Mouse (Mus musculus) lung, adult 18-20 months (tissue): ENCODE measurements at regions not wholly inside any gene's neighbourhood (a gene's known extent, or its start where the extent isn't known, plus 50 kb on each side); places are given as distances from the start of the nearest gene placed in this dataset.

Source experiments
- DNase-seq, 2 experiments: peaks; one replicate each; pipeline ENCODE4 v3.0.0; 2022; ENCODE audit warnings: mixed read lengths in 2 of 2

DNA sequence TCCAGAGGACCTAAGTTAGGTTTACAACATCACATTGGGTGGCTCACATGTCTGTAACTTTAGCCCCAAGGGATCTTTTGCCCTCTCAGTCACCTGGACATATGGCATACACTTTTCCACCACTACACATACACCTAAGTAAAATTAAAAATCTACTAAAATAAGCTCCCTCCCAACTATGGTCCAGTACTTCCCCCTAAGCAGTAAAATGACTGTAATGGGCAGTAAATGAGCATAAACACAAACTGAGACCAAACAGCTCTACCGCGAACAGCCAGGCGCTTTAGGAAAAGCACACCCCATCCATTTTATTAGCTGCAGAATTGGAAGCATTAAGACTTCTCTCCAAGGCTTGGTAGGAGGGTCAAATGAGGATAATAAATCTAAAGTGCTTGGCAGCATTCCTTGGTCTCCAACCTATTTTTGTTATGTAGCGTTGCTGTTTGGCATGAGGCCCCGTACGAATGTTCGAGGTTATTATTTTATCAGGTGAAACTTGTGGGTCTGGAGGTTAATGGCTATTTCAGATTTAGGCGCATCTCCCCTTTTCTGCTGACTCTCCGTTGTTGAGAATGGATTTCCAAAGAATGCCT, 157.5 kb upstream of the Eif4g2 start:
- DNase-seq = no peak

DNA sequence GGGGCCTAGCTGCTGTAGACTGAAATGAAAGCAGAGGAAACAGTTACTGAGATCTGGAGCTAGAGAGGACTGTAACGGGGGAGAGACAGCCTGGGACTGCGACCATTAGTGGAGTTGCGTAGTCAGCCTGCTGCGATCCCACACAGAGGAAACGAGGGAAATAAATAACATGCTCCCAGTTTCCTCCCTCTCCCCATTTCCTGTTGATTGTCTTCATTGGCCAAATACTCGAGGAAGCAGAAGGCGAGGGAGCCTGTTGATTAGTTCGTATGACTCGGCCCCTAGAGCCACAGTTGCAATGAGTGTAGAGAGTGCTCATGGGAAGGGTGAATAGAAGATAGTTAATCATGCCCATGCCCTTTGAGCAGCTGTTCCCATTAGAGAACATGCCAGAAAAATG, 155.0 kb upstream of the Eif4g2 start:
- peak in 1 of 2 experiments; percentile 4 for DNase-seq

DNA sequence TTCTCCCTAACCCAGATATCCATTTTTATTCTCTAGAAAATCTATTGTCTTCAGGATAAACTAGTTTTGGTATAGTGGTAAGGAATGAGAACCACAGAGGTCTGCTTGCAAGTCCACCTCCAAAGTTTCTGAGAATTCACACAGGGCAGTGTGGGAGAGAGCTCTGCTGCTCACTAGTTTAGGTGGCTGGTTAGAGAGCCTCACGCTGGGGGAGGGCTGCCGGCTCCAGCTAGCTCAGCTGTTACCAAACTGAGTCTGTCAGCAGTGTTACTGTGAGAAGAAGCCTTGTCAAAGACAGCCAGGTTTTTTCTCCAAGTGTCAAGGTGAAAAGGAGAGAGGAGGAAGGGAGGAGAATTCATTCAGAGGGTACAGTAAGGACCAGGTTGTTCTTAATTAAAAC, 147.8 kb upstream of the Eif4g2 start:
- no peak for DNase-seq

DNA sequence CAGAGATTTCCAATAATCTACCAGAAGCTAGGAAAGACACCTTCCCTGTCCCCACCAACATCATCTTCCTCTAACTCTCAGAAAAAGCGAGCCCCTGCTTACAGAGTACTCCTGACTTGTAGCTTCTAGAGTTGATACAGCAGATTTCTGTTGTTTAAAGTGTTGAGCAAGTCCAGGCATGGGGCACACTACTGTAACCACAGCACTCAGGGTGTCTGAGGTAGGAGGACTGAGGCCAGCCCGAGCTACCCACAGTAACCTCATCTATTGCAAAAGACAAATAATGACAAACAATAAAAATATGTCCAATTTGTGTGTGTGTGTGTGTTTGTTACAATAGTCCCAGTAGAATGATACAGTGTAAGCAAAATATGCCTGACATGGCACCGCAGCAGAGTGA, 144.3 kb upstream of the Eif4g2 start:
- DNase-seq = peak in 1 of 2 experiments; percentile 30

DNA sequence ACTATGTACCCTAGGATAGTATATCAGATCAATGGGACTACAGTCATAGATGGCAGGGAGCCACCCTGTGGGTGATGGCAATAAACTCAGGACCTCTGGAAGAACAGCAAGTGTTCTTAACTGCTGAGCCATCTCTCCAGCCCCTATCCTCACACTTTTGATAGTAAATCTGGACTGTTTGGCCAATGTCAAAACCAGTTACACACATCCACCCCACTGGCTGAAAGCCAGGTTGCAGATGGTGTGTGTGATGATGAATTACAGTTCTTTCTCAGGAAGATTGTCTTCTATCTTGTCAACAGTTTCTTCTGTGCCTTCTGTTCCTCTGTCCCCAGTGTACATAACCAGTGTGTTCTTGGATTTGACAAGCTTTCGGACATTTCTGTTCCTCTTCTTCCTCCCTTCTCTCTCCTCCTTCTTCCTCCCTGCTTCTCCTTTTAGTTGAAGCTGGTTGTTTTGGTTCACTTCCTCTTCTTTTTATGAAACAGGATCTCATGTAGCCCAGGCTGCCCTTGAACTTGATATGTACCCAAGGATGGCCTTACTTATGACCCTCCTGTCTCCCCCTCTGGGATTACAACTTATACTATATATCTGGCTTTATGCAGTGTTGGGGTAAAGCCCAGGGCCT, 143.3 kb upstream of the Eif4g2 start:
- DNase-seq = no peak

DNA sequence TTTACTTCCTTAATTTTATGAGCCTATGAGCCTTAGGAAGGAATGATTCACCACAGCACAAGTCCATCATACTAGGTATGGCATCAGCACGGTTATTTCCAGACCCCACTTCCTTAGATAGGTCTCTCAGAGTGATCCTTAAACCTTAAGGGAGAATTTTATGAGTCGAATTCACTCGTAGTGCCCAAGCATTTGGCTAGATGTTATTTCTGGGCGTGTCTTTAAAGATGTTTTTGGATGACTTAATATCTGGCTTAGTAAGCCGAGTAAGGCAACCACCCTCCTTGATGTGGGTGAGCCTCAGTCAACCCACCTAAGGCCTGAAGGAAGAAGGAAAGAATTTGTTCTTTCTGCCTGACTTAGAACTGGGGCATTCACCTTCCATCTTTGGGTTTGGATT, 132.8 kb upstream of the Eif4g2 start:
- DNase-seq = no peak

DNA sequence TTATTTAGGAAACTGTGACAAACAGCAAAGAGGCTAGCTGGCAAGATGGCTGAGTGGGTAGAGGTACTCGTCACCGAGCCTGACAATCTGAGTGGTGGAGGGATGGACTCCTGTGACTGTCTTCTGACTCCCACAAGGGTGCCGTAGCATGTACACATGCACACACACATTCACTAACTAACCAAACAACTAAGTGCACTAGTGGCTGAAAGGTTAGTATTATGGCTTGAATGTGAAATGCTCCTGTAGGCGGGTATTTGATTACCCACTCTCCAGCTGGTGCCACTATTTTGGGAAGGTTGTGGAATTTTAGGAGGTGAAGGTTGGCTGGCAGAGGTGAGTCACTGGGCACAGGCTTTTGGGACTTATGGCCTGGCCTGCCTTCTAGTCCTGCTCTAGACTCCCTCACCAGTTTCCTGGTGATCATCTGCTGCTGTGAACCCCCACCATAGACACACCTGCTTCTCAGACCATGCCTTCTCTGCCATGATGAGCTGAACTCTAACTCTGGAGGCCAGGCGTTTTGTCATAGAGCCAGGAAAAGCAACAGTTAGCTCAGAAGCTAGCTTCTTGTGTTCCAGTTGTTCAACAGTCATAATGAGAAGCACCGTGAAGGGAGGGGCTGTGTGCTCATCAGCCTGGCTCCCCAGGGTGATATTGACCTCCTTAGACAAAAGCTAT, 131.5 kb upstream of the Eif4g2 start:
- no peak for DNase-seq

DNA sequence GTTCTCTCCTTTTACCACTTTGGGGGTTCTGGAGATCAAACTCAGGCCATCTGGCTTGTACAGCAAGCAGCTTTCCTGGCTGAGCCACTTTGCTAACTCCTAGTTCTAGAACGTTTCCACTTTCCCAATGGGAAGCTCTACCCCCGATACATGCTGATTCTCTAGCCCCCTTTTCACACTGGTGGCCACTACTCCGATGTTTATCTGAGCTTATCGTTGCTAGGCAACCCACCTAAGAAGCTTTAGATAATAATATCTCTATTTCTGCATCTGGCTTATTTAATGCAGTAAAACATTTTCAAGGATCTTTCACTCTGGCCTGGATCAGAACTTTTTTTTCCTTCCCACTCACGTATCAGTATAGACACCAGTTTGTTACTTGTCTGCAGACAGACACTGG, 129.4 kb upstream of the Eif4g2 start:
- DNase-seq = no peak

DNA sequence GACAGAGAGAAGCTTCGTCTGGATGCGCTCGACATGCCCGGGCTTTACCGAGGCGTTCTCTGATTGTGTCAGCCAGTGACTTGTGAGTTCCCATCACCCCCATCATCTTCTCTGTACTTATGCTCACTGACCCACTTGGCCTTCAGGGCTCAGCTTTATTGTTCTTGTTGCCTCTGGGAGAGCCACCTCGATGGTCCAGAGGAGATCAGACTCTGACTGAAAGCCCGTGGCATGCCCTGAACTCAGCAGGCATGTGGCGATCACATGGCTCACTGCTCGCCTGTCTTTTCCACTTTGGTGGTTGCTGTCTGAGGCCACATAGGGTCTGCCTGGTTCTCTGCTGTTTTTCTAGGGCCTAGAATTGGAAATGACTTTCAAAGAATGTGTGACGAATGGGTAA, 128.8 kb upstream of the Eif4g2 start:
- no peak for DNase-seq

DNA sequence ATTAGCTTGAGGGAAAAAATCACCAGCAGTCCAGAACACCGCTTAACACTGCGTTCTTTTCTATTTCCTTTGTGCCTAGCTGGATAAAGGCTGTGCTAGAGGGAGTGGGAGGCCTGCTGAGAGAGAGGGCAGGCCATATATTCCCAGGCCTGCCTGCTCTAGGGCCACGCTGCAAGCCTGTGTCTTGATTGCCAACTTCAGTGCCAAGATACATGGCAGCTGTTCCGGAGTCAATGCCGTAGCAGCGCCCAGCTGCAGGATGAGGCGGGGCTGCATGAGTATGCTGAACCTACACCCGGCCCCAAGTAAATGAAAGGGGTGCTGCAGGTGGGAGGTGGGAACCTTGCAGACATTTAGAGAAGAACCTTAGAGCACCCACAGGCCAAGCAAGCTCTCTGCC, 127.5 kb upstream of the Eif4g2 start:
- no peak for DNase-seq

DNA sequence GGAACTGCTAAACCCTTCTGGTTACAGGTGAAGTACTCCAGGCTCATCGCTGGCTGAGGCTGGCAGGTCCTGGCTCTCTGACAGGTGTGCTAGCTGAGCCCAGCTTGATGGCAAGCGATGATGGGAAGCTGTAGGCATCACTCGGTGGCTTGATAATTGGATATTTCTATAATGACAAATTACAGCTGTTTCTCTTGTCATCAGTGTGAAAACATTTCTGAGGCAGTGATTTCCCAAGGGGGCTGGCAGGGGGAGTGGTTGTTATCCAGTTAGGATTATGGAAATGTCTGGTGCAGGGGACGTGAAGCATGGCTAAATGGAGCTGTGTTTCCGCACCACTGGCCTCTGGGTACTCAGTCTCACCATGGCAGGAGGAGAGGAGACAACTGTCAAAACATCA, 123.0 kb upstream of the Eif4g2 start:
- DNase-seq = no peak

DNA sequence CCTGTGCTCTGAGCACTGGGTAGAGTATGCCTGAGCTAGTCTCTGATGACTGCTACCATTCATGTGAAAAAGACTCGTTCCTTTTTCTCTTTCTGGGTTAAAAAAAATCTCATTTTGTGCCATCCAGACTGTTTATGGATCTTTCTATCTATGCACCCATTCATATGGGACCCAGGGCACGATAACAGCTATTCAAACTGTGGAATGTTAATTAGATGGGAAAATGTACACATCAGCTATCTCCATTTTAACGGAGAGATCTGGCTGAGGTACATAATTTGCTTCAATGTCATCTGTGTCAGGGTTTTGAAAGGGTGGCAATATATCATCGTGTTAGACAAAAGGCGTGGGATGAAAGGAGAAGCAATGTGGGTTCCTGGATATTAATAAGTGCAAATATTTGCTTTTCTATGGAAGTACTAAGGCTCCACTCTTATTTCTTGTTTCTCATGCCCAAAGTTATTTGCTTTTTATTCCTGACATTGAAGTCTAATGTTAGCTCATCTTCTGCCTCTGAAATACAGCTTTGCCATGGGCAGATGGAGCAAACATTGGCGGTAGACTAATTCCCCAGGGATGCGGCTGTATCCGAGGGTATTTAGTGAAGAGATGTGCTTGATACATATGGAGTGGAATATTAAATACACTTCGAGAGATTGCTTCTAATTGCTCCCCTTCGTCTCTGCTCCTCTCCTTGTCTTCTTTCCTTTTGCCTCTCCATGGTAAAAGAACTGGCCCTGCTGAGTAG, 116.0 kb upstream of the Eif4g2 start:
- DNase-seq = no peak

DNA sequence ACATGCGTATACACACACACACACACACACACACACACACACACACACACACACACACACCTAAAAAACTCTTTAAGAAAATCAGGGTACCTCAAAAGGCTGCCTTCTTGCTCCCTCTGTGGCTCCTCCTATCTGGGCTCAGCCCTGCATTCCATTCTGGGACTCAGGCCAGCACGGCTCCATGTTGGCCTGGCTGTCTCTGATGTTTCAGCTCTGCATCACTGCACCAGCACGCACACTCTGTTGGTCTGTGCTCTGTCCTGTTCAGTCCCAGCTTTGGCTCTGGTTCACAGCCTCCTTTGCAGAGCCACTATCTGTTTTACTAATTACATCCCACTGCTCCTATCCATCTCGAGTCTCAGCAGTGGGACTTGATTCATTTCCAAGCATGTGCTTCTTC, 108.8 kb upstream of the Eif4g2 start:
- DNase-seq = no peak

DNA sequence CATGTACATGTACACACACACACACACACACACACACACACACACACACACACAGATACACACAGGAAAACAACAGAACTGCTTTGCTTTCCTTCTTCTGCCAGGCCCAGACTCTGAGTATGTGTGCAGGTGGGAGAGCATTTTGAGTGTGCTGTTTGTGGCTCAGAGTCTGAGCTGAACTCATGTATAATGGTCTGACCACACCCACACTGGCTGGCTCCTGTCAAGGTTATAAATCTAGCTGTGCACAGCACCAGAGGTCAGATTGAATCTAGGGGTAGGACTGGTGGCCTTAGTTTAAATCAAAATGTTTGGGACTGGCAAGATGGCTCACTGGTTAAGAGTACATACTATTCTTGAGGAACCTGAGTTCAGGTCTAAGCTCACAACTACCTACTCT, 108.4 kb upstream of the Eif4g2 start:
- DNase-seq = no peak

DNA sequence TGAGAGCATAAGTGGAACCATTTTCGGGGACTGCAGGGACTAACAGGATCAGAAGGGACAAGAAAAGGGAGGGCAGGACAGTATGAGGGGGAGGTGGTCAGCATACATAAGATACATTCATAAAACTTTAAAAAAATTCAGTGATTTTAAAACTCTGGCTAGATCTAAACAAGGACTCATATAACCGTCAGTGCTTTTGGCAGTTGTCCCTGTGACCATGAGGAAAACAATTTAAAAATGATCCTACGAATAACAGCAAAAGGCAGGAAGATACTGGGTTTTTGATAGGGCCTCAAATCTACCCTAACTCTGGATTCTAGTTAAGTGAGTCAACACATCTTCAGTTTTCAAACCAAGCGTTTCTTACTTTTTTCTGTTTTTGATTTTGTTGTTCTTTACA, 106.9 kb upstream of the Eif4g2 start:
- no peak for DNase-seq

DNA sequence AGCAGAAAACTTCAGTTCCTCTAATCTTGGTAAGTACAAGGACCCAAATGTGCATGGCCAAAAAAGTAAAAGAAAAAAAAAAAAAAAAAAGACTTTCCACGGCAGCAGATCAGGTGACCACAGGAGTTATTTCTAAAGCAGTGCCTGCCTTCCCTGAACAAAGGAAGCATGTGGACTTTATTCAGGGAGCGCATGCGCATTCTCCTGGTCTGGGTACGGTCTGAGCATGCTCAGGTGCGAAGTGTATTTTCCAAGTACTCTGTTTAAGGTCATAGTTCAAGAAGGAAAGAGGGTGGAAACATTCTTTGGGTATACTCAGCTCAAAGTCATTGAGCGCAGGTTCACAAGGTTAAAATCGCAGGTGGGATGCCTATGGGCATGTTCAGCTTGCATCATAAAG, 103.1 kb upstream of the Eif4g2 start:
- no peak for DNase-seq

DNA sequence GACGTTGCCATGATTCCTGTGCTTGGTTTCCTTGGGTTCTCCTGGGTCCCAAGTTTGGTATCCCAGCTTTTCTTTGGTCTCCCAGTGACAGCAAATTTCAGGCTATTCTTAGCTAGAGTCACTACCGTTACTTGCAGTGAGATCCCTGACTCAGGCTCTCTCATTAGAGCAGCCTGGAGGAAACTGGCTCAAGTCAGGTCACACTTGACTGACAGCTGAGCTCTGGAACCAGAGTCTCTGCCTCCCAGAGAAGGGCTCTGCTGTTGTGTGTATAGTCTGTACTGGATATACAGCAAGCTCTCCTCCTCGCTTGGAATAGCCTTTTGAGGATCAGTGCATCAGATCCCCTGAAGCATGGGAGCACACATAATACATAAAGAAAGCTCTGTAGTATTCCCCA, 100.7 kb upstream of the Eif4g2 start:
- DNase-seq = no peak

DNA sequence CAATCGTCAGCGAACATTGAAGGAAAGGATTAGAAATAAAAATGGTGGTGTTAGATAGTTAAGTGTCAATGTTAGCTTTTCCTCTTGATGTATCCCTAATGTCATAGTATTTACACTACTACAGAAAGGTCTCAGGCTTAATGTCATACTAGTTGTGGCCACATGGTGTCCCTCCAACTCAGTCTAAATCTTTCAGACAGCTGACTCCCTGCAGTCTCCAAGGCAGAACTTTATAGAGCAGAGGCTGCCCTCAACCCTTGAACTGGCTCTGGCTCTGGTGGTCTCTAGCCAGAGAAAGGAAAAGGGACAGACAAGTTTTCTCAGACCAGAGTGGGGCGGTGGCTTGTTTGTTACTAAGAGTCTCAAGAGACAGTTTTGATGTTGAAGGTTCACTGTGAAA, 99.5 kb upstream of the Eif4g2 start:
- DNase-seq = peak; percentile 27 to 44

DNA sequence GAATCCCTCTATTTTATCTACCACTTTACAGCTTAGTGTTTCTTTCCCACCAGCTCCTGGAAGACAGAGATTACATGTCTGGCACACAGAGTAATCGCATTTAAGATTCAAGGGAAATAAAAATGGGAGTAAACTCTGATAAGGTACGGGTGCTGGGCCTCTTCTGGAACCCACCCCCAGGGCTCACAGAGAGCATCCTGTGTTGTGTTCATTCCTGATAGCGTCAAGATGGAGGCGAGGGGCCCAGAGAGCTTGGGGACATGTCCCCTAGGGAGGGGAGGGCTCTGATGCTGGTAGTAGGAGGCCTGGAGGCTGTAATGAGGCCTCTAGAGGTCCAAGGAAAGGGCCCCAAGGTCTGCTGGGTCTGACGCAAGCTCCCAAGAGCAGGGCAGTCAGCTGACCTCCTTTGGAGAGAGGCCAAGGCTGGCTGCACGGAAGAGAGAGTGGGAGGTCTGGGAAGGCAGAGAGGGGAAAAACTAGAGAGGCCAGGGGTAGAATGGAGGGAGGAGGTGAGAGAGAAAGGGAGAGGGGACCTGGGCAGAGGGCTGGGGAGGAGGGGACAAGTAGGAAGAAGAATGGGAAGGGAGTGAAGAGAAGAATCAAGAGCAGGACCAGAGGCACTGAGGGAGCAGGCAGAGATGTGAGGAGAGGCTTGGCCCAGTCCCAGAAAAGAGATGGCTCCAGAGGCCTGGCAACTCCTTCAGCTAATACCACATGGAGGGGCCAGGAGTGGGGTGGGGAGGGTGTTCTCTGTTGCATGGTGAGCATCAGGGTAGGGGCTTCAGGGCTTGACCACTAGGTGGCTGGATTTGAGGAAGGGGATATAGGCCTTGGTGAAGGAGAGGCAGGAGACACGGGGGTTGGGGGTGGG, 96.8 kb upstream of the Eif4g2 start:
- DNase-seq = peak; percentile 69 to 76

DNA sequence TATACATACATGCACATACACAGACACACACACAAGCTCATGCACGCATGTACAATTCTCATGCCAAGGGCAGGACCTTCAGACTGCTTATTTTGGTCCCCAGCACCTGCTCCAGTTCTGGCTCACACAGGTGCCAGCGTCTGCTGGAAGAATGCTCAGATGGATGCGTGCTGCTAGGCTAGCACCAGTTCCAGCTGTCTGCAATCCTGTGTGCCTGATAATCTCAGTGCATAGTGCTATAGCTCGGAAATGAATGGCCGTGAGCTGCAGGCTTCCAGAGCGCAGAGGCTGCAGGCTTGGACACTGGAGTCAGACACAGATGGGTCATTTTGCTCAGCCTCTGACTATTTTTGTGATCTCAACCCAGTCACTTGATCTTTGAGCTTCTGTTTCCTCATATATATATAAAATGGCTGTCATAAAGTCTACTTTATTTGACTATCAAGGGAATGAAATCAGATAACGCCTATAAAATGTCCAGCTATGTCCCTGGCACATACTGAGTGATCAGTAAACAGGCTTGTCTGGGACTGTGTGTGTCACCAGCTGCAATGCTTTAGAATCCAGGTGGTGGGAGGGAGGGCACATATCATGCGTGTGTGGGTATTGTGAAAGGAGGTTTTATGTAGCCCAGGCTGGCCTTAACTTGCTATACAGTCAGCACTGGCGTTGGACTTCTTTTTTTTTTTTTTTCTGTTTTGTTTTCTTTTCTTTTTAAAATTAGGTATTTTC, 91.7 kb upstream of the Eif4g2 start:
- DNase-seq = no peak

DNA sequence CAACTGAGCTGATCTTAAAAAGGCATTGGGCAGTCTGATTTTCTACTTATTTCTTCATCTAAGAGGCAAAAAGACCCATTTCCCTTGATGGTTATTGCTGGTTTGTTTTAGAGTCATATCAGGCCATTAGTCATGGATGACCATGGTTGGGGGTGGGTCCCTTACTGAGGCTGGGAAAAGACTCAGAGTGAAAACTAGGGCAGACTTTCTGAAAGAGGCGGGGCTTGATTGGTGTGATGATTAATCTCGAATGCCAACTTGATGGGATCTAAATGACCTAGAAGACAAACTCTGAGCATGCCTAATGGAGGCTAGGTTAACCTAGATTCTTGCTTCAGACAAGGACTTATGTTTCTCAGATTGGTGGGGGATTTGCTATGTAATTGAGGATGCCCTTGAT, 89.2 kb upstream of the Eif4g2 start:
- DNase-seq = no peak
